Mouse (Mus musculus): Measurements from ENCODE around the gene Chaf1b. TPM values are rescaled to one million over a fixed set of nuclear protein-coding genes. Genes with fewer than 3 reads are reported as not detected.

Chaf1b gene
- 14.9 and 19.0 TPM in 2 replicates for polyA plus RNA-seq (2015; fragmentation: Nextera tagmentation; extraction: Ambion mirVana)

DNA sequence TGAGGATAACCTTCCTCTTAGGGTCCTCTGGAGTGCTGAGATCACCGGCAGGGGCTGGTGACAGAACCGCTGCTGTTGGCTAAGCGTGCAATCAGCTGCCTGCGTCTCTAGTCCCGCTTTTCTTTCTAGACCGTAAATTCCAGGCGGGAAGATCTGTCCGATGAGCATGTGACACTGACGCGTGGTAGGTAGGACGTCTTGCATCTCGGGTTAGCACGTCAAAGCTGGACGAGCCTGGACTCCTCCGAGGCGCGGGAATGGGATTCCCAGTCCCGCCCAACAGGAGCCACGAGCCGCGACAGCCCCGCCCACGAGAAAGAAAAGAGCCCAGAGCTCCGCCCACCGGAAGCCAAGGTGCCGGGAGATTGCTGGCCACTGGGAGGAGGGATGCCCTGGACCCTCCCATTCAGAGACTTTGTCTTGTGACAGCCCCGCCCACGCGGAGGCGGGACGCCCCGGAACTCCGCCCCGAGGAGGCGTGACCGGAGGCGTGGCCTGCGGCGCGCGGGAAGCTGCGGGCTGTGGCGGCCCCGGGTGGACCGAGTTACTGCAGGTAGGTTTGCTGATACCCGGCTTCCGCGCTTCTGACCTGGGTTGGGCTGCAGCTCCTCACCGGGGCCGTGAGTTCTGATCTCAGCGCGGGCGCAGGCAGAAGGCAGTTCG, at the start of gene Chaf1b:
Chaf1b (plus strand) TSS at position 479 of the 663 bp plus-strand sequence.

Other genes starting within 250 kb of the Chaf1b start
- gene Cbr3, start 200.7 kb upstream of the Chaf1b start, polyA plus RNA-seq (2015; fragmentation: Nextera tagmentation; extraction: Ambion mirVana): 5.5 and 5.6 TPM in 2 replicates
- 8.7 and 10.3 TPM in 2 replicates for gene Dop1b, start 172.0 kb upstream of the Chaf1b start, polyA plus RNA-seq (2015; fragmentation: Nextera tagmentation; extraction: Ambion mirVana)
- gene Morc3, start 51.8 kb upstream of the Chaf1b start, polyA plus RNA-seq (2015; fragmentation: Nextera tagmentation; extraction: Ambion mirVana): 20.5 and 21.3 TPM in 2 replicates
- not detected in 2 replicates for gene Cldn14, start 124.9 kb downstream of the Chaf1b start, polyA plus RNA-seq (2015; fragmentation: Nextera tagmentation; extraction: Ambion mirVana)
- not detected in 2 replicates for gene Sim2, start 201.0 kb downstream of the Chaf1b start, polyA plus RNA-seq (2015; fragmentation: Nextera tagmentation; extraction: Ambion mirVana)